9 mouse cellular contexts compared by ENCODE assay signal in genomic region chr7:19843561-19843960, GRCm38 (mm10). TPM values are rescaled to one million over a fixed set of nuclear protein-coding genes. Genes with fewer than 3 reads are reported as not detected.
A peak's percentile ranks its signal among the peaks of the same experiment; 100 is the strongest.
DNase-seq lines count a peak whose midpoint lies in the region; ATAC-seq and TF ChIP-seq lines count a peak whose summit lies in the region.
"Had no signal": no experiment of that assay in that cellular context is flagged by ENCODE, and none has a peak within 500 bp of the region (broad histone marks: within the 10 kb centered on the region; RNA-seq: fewer than 3 reads in every experiment).

No protein-coding gene starts in this region.

- H3K4me1 ChIP-seq in G1E (ENCODE audit: insufficient read depth, low read depth, low read length) = no peaks in the 10 kb centered on the region
- no peaks in the 10 kb centered on the region for H3K4me1 ChIP-seq in forebrain, embryonic 15.5 days
- 0 out of 2 replicates have a peak, but pooled peaks cover 3% of the 10 kb centered on the region for H3K4me1 ChIP-seq in hindbrain, embryonic 12.5 days

- H3K4me3 ChIP-seq in G1E (ENCODE audit: low read depth, low read length) = no peak overlapping the region
- H3K4me3 ChIP-seq in forebrain, embryonic 15.5 days = no peak overlapping the region
- no peak overlapping the region for H3K4me3 ChIP-seq in hindbrain, embryonic 12.5 days

- H3K27ac ChIP-seq in forebrain, embryonic 15.5 days (replicated peaks) = no peak overlapping the region
- H3K27ac ChIP-seq in hindbrain, embryonic 12.5 days = no peak overlapping the region

- no peak for TF ChIP-seq POLR2A in brain, embryonic 14.5 days (IDR thresholded peaks at IDR 0.05; ENCODE audit: borderline replicate concordance, extremely low read depth, insufficient read depth, insufficient read length, poor library complexity, severe bottlenecking)

- peak; percentile 40; the same call in 1 of the 2 replicates for ATAC-seq in G1E (ENCODE audit: extremely low read depth, insufficient number of reproducible peaks, low FRiP score, poor library complexity, severe bottlenecking)
- ATAC-seq in forebrain, embryonic 15.5 days (replicated peaks) = 0 out of 2 replicates have a peak, but pooled peaks have one; percentile 41
- peak; percentile 47; the same call in 1 of the 2 replicates for ATAC-seq in hindbrain, embryonic 12.5 days (ENCODE audit: low FRiP score)
- ATAC-seq in megakaryocyte, adult 5-6 weeks (ENCODE audit: poor library complexity, severe bottlenecking) = peak; percentile 75

- TF ChIP-seq CTCF in G1E (IDR thresholded peaks at IDR 0.05; ENCODE audit: low read depth, low read length) = peak; percentile 65
- TF ChIP-seq CTCF in brain, embryonic 14.5 days (IDR thresholded peaks at IDR 0.05; ENCODE audit: borderline replicate concordance, extremely low read depth, insufficient read depth, insufficient read length) = peak; percentile 82

- H3K9me3 ChIP-seq in G1E (replicated peaks) = no peaks in the 10 kb centered on the region
- H3K9me3 ChIP-seq in forebrain, embryonic 15.5 days = no peaks in the 10 kb centered on the region
- no peaks in the 10 kb centered on the region for H3K9me3 ChIP-seq in hindbrain, embryonic 12.5 days (replicated peaks)

- H3K27me3 ChIP-seq in G1E (ENCODE audit: insufficient read depth, low read length) = peaks cover 14% of the 10 kb centered on the region; the same call in 1 of the 2 replicates
- peaks cover 6% of the 10 kb centered on the region; the same call in 1 of the 2 replicates for H3K27me3 ChIP-seq in forebrain, embryonic 15.5 days
- peaks cover 49% of the 10 kb centered on the region for H3K27me3 ChIP-seq in hindbrain, embryonic 12.5 days

- H3K36me3 ChIP-seq in G1E (replicated peaks) = no peaks in the 10 kb centered on the region
- H3K36me3 ChIP-seq in forebrain, embryonic 15.5 days = no peaks in the 10 kb centered on the region
- no peaks in the 10 kb centered on the region for H3K36me3 ChIP-seq in hindbrain, embryonic 12.5 days

- peak; percentile 47 for DNase-seq in G1E (ENCODE audit: low spot score)
- DNase-seq in brain, embryonic 14.5 days (ENCODE audit: low read depth) = peak; percentile 51
- DNase-seq in layer of hippocampus, postnatal 36 days = peak; percentile 36 to 45
- DNase-seq in right cerebral cortex, adult 2 months (ENCODE audit: low spot score in 2 of 2) = peak; percentile 55 to 63
- DNase-seq in urinary bladder, postnatal 36 days (ENCODE audit: low spot score in 2 of 2) = peak; percentile 69 to 76

- 5% methylated on average over 11 of the region's 11 CpGs for WGBS in forebrain, embryonic 15.5 days
- 4% methylated on average over 11 of the region's 11 CpGs for WGBS in hindbrain, embryonic 12.5 days

- H3K4me2 ChIP-seq in forebrain, embryonic 15.5 days (replicated peaks) = no peak overlapping the region
- H3K4me2 ChIP-seq in hindbrain, embryonic 12.5 days (replicated peaks) = no peak overlapping the region

- H3K9ac ChIP-seq in forebrain, embryonic 15.5 days (replicated peaks) = no peak overlapping the region
- no peak overlapping the region for H3K9ac ChIP-seq in hindbrain, embryonic 12.5 days

RNA-seq across cellular contexts. Expression of gene Gm19345, which starts 8.2 kb away (rescaled TPM):
- total RNA-seq in G1E (2014; fragmentation: Nextera tagmentation) (not detected in 2 replicates), G1E (2017) (not detected in 2 replicates)
- polyA plus RNA-seq in G1E (2012) = not detected in 2 replicates
- polyA plus RNA-seq in brain, embryonic 14.5 days (2012; rRNA removed) = 17.1 and 18.8 TPM in 2 replicates
- polyA plus RNA-seq in forebrain, embryonic 15.5 days (2015; fragmentation: Nextera tagmentation; extraction: Ambion mirVana) = 7.6 and 8.4 TPM in 2 replicates
- 1.1 and 1.7 TPM in 2 replicates for polyA plus RNA-seq in hindbrain, embryonic 12.5 days (2016; fragmentation: Nextera tagmentation; extraction: Ambion mirVana)
- total RNA-seq in layer of hippocampus, postnatal 36 days (2021) = 1 to 10 TPM; 1.2 to 1.9 TPM
- total RNA-seq in megakaryocyte, adult 5-6 weeks (2015) = not detected in 2 replicates
- total RNA-seq in megakaryocyte, adult 5-6 weeks (2017) = not detected in 2 replicates

RNA-seq across cellular contexts. Expression of gene Ceacam16, which starts 17.5 kb away (rescaled TPM):
- total RNA-seq in G1E (2014; fragmentation: Nextera tagmentation) = 1.7 and 4.1 TPM in 2 replicates
- total RNA-seq in G1E (2017) = 2.3 and 2.8 TPM in 2 replicates
- 2.2 and 3.2 TPM in 2 replicates for polyA plus RNA-seq in G1E (2012)
- polyA plus RNA-seq in brain, embryonic 14.5 days (2012; rRNA removed) = not detected in 2 replicates
- polyA plus RNA-seq in forebrain, embryonic 15.5 days (2015; fragmentation: Nextera tagmentation; extraction: Ambion mirVana) = 0.43 and 0.50 TPM in 2 replicates
- polyA plus RNA-seq in hindbrain, embryonic 12.5 days (2016; fragmentation: Nextera tagmentation; extraction: Ambion mirVana) = not detected in 2 replicates
- not detected for total RNA-seq in layer of hippocampus, postnatal 36 days (2021)
- total RNA-seq in megakaryocyte, adult 5-6 weeks (2015) = 0.47 and 0.75 TPM in 2 replicates
- 0.18 and 0.28 TPM in 2 replicates for total RNA-seq in megakaryocyte, adult 5-6 weeks (2017)
- total RNA-seq: layer of hippocampus, postnatal 25 days had no signal

RNA-seq across cellular contexts. Expression of gene Bcl3, which starts 21.0 kb away (rescaled TPM):
- total RNA-seq in G1E (2014; fragmentation: Nextera tagmentation) (2.7 TPM in 1 of 2 replicates, not detected in the other), G1E (2017) (0.71 and 1.1 TPM in 2 replicates)
- polyA plus RNA-seq in G1E (2012) = 6.1 and 6.6 TPM in 2 replicates
- polyA plus RNA-seq in brain, embryonic 14.5 days (2012; rRNA removed) = 0.47 and 0.92 TPM in 2 replicates
- 1.0 and 1.3 TPM in 2 replicates for polyA plus RNA-seq in forebrain, embryonic 15.5 days (2015; fragmentation: Nextera tagmentation; extraction: Ambion mirVana)
- 1.1 and 2.1 TPM in 2 replicates for polyA plus RNA-seq in hindbrain, embryonic 12.5 days (2016; fragmentation: Nextera tagmentation; extraction: Ambion mirVana)
- 1 to 10 TPM in 1 of 2 experiments, under 1 TPM in 1; 0.32 to 1.4 TPM for total RNA-seq in layer of hippocampus, postnatal 36 days (2021)
- total RNA-seq in megakaryocyte, adult 5-6 weeks (2015) = 29.2 and 39.1 TPM in 2 replicates
- total RNA-seq in megakaryocyte, adult 5-6 weeks (2017) = 9.7 and 17.1 TPM in 2 replicates

RNA-seq across cellular contexts. Expression of gene Ceacam19, which starts 44.2 kb away (rescaled TPM):
- total RNA-seq in G1E (2014; fragmentation: Nextera tagmentation) (not detected in 2 replicates), G1E (2017) (0.05 TPM in 1 of 2 replicates, not detected in the other)
- not detected in 2 replicates for polyA plus RNA-seq in G1E (2012)
- 0.03 and 0.15 TPM in 2 replicates for polyA plus RNA-seq in brain, embryonic 14.5 days (2012; rRNA removed)
- not detected in 2 replicates for polyA plus RNA-seq in forebrain, embryonic 15.5 days (2015; fragmentation: Nextera tagmentation; extraction: Ambion mirVana)
- polyA plus RNA-seq in hindbrain, embryonic 12.5 days (2016; fragmentation: Nextera tagmentation; extraction: Ambion mirVana) = not detected in 2 replicates
- total RNA-seq in layer of hippocampus, postnatal 36 days (2021) = not detected
- 1.2 and 1.3 TPM in 2 replicates for total RNA-seq in megakaryocyte, adult 5-6 weeks (2015)
- 1.6 and 2.4 TPM in 2 replicates for total RNA-seq in megakaryocyte, adult 5-6 weeks (2017)
- total RNA-seq: layer of hippocampus, postnatal 25 days had no signal

RNA-seq across cellular contexts. Expression of gene Cblc, which starts 47.0 kb away (rescaled TPM):
- total RNA-seq in G1E (2014; fragmentation: Nextera tagmentation) (not detected in 2 replicates), G1E (2017) (not detected in 2 replicates)
- polyA plus RNA-seq in G1E (2012) = not detected in 2 replicates
- polyA plus RNA-seq in brain, embryonic 14.5 days (2012; rRNA removed) = 0.33 and 0.58 TPM in 2 replicates
- not detected in 2 replicates for polyA plus RNA-seq in forebrain, embryonic 15.5 days (2015; fragmentation: Nextera tagmentation; extraction: Ambion mirVana)
- polyA plus RNA-seq in hindbrain, embryonic 12.5 days (2016; fragmentation: Nextera tagmentation; extraction: Ambion mirVana) = 1.0 and 1.3 TPM in 2 replicates
- not detected for total RNA-seq in layer of hippocampus, postnatal 36 days (2021)
- not detected in 2 replicates for total RNA-seq in megakaryocyte, adult 5-6 weeks (2015)
- not detected in 2 replicates for total RNA-seq in megakaryocyte, adult 5-6 weeks (2017)
- total RNA-seq: layer of hippocampus, postnatal 25 days had no signal
